Mouse (Mus musculus) lung, postnatal 0 days (tissue): Measurements from ENCODE around the gene Arhgef38.

Experiments
- CTCF ChIP-seq: IDR thresholded peaks from 2 replicates; pipeline ENCODE4 v1.5.1; 2016; ENCODE audit warnings: antibody characterized with exemption, mild to moderate bottlenecking
- EP300 ChIP-seq: IDR thresholded peaks from 2 replicates; pipeline ENCODE4 v1.6.1; 2016; ENCODE audit warnings: antibody characterized with exemption, mild to moderate bottlenecking, control low read depth

GRCm38 (mm10) chr3:133165130-133165529 is 69.6 kb downstream of the Arhgef38 start:
- no peak for TF ChIP-seq EP300
- no peak for TF ChIP-seq CTCF
